Mouse (Mus musculus): ENCODE results near the gene 1700057G04Rik. TPM values are rescaled to one million over a fixed set of nuclear protein-coding genes. Genes with fewer than 3 reads are reported as not detected.

1700057G04Rik gene
- total and polyA plus RNA-seq, 3 experiments, result 0.19 TPM; not detected in 2

- no peak for TF ChIP-seq TAL1 (IDR thresholded peaks at IDR 0.05; ENCODE audit: low read length)
- no peak for TF ChIP-seq ELF1 (IDR thresholded peaks at IDR 0.05; ENCODE audit: low read depth, low read length)
- peaks cover 0 to 39% of the 10 kb centered on the region in 2 experiments; a peak in 2 of 4 replicates for H3K36me3 ChIP-seq (ENCODE audit: control insufficient read depth in 1 of 2, insufficient read depth in 2 of 2, low read length in 2 of 2)
- H3K27me3 ChIP-seq (ENCODE audit: control insufficient read depth in 1 of 2, insufficient read depth in 2 of 2, low read length in 2 of 2), result no peaks in the 10 kb centered on the region
- peaks cover 30 to 38% of the 10 kb centered on the region in 2 experiments for H3K4me1 ChIP-seq (ENCODE audit: control insufficient read depth in 1 of 2, insufficient read depth in 2 of 2, low read length in 2 of 2)
- H3K79me2 ChIP-seq (ENCODE audit: control insufficient read depth, insufficient read depth, low read length, poor library complexity), result no peaks in the 10 kb centered on the region; the same call in 1 of the 2 replicates
- H3K27ac ChIP-seq (ENCODE audit: control insufficient read depth, low read depth, low read length), result no peak overlapping the region
- no peak overlapping the region for H3K4me3 ChIP-seq (ENCODE audit: control insufficient read depth in 1 of 2, insufficient read depth in 1 of 2, low read depth in 2 of 2, low read length in 2 of 2)
- no peaks in the 10 kb centered on the region for H3K9me3 ChIP-seq (replicated peaks; ENCODE audit: insufficient read depth, low read length)
- H3K9ac ChIP-seq (ENCODE audit: control insufficient read depth, low read depth, low read length, poor library complexity, severe bottlenecking), result no peak overlapping the region
- no peak for DNase-seq (ENCODE audit: low read depth, low spot score)
Measured at GRCm38 (mm10) chr9:92272650-92273049, 36.5 kb upstream of the 1700057G04Rik start.

- H3K79me2 ChIP-seq (ENCODE audit: control insufficient read depth, insufficient read depth, low read length, poor library complexity), result no peaks in the 10 kb centered on the region; the same call in 1 of the 2 replicates
- no peak overlapping the region for H3K9ac ChIP-seq (ENCODE audit: control insufficient read depth, low read depth, low read length, poor library complexity, severe bottlenecking)
- H3K9me3 ChIP-seq (replicated peaks; ENCODE audit: insufficient read depth, low read length), result no peaks in the 10 kb centered on the region
- TF ChIP-seq NRF1 (IDR thresholded peaks at IDR 0.05; ENCODE audit: insufficient read depth, low read depth, low read length, poor library complexity, severe bottlenecking) (0 out of 2 replicates have a peak, but pooled peaks have one; percentile 8), ETS1 (IDR thresholded peaks at IDR 0.05; ENCODE audit: low read depth, low read length) (no peak)
- DNase-seq (ENCODE audit: low read depth, low spot score), result no peak
- H3K4me3 ChIP-seq (ENCODE audit: control insufficient read depth in 1 of 2, insufficient read depth in 1 of 2, low read depth in 2 of 2, low read length in 2 of 2), result no peak overlapping the region
- peaks cover 0 to 39% of the 10 kb centered on the region in 2 experiments; a peak in 2 of 4 replicates for H3K36me3 ChIP-seq (ENCODE audit: control insufficient read depth in 1 of 2, insufficient read depth in 2 of 2, low read length in 2 of 2)
- peak overlapping the region; percentile 67 for H3K27ac ChIP-seq (ENCODE audit: control insufficient read depth, low read depth, low read length)
- H3K27me3 ChIP-seq (ENCODE audit: control insufficient read depth in 1 of 2, insufficient read depth in 2 of 2, low read length in 2 of 2), result no peaks in the 10 kb centered on the region
- H3K4me1 ChIP-seq (ENCODE audit: control insufficient read depth in 1 of 2, insufficient read depth in 2 of 2, low read length in 2 of 2), result peaks cover 30 to 38% of the 10 kb centered on the region in 2 experiments
Measured at GRCm38 (mm10) chr9:92273271-92273670, 35.9 kb upstream of the 1700057G04Rik start.

DNA sequence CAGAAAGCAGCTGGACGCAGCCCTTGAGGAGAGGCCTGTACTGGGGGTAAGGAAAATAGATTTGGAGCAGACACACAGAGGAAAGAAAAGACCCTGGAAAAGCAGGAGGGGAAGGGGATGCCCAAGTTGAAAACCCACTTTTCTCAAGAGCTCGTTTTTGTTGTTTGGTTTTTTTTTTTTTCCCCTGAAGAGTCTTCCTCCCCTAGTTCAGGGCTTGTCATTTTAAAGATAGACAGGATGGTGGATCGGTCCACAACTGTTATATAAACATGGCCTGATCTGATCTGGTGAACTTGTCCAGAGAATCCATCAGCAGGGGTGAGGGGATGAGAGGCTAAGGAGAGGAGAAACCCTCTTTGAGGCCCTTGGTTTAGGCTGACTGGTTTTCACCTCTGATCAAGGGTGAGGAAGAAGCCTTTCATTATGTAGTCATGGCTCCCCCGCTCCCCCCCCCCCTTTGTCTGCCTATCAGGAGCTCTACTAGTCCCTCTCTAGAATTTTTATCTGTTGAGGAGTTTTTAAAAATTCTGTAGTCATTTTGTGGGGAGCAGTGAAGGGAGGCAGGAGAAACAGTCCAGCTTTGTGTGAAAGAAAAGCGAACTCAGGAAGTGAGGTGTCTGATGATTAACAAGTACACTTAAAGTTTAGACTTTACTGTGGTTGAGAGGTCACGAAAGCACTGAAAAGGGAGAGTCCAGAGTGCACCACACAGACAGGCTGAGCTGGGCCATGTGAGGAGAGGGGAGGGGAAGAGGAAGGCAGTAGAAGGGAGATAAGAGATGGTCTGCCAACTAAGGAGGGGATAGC is 35.0 kb upstream of the 1700057G04Rik start:
- Histone ChIP-seq H3K36me3 (ENCODE audit: control insufficient read depth in 1 of 2, insufficient read depth in 2 of 2, low read length in 2 of 2) (peaks cover 0 to 41% of the 10 kb centered on the region in 2 experiments; a peak in 2 of 4 replicates), H3K27me3 (ENCODE audit: control insufficient read depth in 1 of 2, insufficient read depth in 2 of 2, low read length in 2 of 2) (no peaks in the 10 kb centered on the region), H3K9me3 (replicated peaks; ENCODE audit: insufficient read depth, low read length) (no peaks in the 10 kb centered on the region), H3K9ac (ENCODE audit: control insufficient read depth, low read depth, low read length, poor library complexity, severe bottlenecking) (peak overlapping the region; percentile 74), H3K79me2 (ENCODE audit: control insufficient read depth, insufficient read depth, low read length, poor library complexity) (no peaks in the 10 kb centered on the region; the same call in 1 of the 2 replicates), H3K27ac (ENCODE audit: control insufficient read depth, low read depth, low read length) (peak overlapping the region; percentile 98), H3K4me3 (ENCODE audit: control insufficient read depth in 1 of 2, insufficient read depth in 1 of 2, low read depth in 2 of 2, low read length in 2 of 2) (peak overlapping the region; percentile 24 to 50), H3K4me1 (ENCODE audit: control insufficient read depth in 1 of 2, insufficient read depth in 2 of 2, low read length in 2 of 2) (peaks cover 30 to 38% of the 10 kb centered on the region in 2 experiments)
- DNase-seq (ENCODE audit: low read depth, low spot score), result peak; percentile 86
- 0 out of 2 replicates have a peak, but pooled peaks have one; percentile 23 for TF ChIP-seq CHD1 (IDR thresholded peaks at IDR 0.05; ENCODE audit: low read depth, low read length)
- TF ChIP-seq USF2 (IDR thresholded peaks at IDR 0.05; ENCODE audit: borderline replicate concordance in 1 of 2, insufficient read depth in 1 of 2, low read depth in 1 of 2, low read length in 2 of 2), result no peak
- TF ChIP-seq MYB (IDR thresholded peaks at IDR 0.05; ENCODE audit: low read depth, low read length), result peak; percentile 21; the same call in 1 of the 2 replicates
- peak in 1 of 2 experiments; percentile 50; a peak in 2 of 4 replicates for TF ChIP-seq POLR2A (IDR thresholded peaks at IDR 0.05; ENCODE audit: control insufficient read depth in 1 of 2, insufficient read depth in 1 of 2, low read depth in 1 of 2, low read length in 2 of 2, poor library complexity in 1 of 2)
- no peak; the same call in 1 of the 2 replicates for TF ChIP-seq CHD2 (IDR thresholded peaks at IDR 0.05; ENCODE audit: low read length)
- TF ChIP-seq MYC (IDR thresholded peaks at IDR 0.05; ENCODE audit: low read depth, low read length), result 0 out of 2 replicates have a peak, but pooled peaks have one; percentile 29
- TF ChIP-seq EP300 (IDR thresholded peaks at IDR 0.05; ENCODE audit: low read depth in 1 of 2, low read length in 2 of 2), result peak; percentile 67 to 87
- TF ChIP-seq MXI1 (IDR thresholded peaks at IDR 0.05; ENCODE audit: low read depth, low read length), result peak; percentile 43; the same call in 1 of the 2 replicates
- TF ChIP-seq ZKSCAN1 (IDR thresholded peaks at IDR 0.05; ENCODE audit: low read depth, low read length), result no peak
- TF ChIP-seq NELFE (IDR thresholded peaks at IDR 0.05; ENCODE audit: low read depth, low read length), result peak; percentile 55
- TF ChIP-seq MAFK (IDR thresholded peaks at IDR 0.05; ENCODE audit: borderline replicate concordance, low read depth, low read length), result 0 out of 2 replicates have a peak, but pooled peaks have one; percentile 15
- TF ChIP-seq ZNF384 (IDR thresholded peaks at IDR 0.05; ENCODE audit: low read depth, low read length), result peak; percentile 57
- TF ChIP-seq ETS1 (IDR thresholded peaks at IDR 0.05; ENCODE audit: low read depth, low read length), result peak; percentile 77
- no peak for TF ChIP-seq ZC3H11A (IDR thresholded peaks at IDR 0.05; ENCODE audit: low read depth, low read length)
- no peak; the same call in 1 of the 2 replicates for TF ChIP-seq POLR2AphosphoS2 (IDR thresholded peaks at IDR 0.05; ENCODE audit: low read length)
- TF ChIP-seq MAZ (IDR thresholded peaks at IDR 0.05; ENCODE audit: low read depth, low read length), result peak; percentile 95
- no peak for TF ChIP-seq SMC3 (IDR thresholded peaks at IDR 0.05; ENCODE audit: low read depth, low read length)
- no peak; the same call in 1 of the 2 replicates for TF ChIP-seq KAT2A (conservative IDR thresholded peaks at IDR 0.05; ENCODE audit: low read depth, low read length)
- TF ChIP-seq ZMIZ1 (IDR thresholded peaks at IDR 0.05; ENCODE audit: low read depth, low read length), result no peak
- no peak; the same call in 1 of the 2 replicates for TF ChIP-seq SIN3A (IDR thresholded peaks at IDR 0.05; ENCODE audit: low read length)
